ENCODE assay signal across 8 mouse cellular contexts in the genomic region with DNA sequence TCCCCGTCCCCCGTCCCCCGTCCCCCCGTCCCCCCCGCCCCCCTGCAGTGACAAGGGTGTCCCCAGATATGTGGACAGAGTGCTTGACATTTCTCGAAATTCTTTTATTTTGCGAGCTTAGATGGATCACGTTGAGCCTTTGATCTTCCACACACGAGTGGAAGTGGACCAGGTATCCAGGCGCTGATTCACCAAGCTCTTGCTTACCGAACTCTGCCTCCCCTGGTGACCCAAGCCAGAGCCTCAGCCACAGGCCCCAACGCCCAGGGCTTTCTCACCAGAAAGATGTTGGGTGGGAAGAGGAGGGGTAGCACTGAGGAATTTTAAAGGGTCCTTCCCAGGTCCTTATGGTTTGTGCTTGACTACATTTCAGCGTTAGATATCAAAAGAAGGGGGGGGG. TPM values are rescaled to one million over a fixed set of nuclear protein-coding genes. Genes with fewer than 3 reads are reported as not detected.
A peak's percentile ranks its signal among the peaks of the same experiment; 100 is the strongest.
DNase-seq lines count a peak whose midpoint lies in the region; ATAC-seq and TF ChIP-seq lines count a peak whose summit lies in the region.
"Had no signal": no experiment of that assay in that cellular context is flagged by ENCODE, and none has a peak within 500 bp of the region (broad histone marks: within the 10 kb centered on the region; RNA-seq: fewer than 3 reads in every experiment).

No protein-coding gene starts in this region.

- intact Hi-C loops in gastrocnemius, postnatal 36 days (cut with DNase I), result no loop called here

- 4% methylated on average over 13 of the region's 13 CpGs for WGBS in forebrain, embryonic 15.5 days
- 12% methylated on average over 13 of the region's 13 CpGs for WGBS in liver, embryonic 13.5 days (ENCODE audit: insufficient replicate concordance)
- WGBS in stomach, postnatal 0 days, result 14% methylated on average over 13 of the region's 13 CpGs

- H3K27me3 ChIP-seq in megakaryocyte, embryonic 14.5 days (replicated peaks), result peaks cover 4% of the 10 kb centered on the region
- H3K27me3 ChIP-seq in forebrain, embryonic 15.5 days, result no peaks in the 10 kb centered on the region
- H3K27me3 ChIP-seq in liver, embryonic 13.5 days, result no peaks in the 10 kb centered on the region
- H3K27me3 ChIP-seq in stomach, postnatal 0 days (ENCODE audit: control insufficient read depth, insufficient read depth, low read length), result no peaks in the 10 kb centered on the region

- peaks cover 31% of the 10 kb centered on the region for H3K36me3 ChIP-seq in megakaryocyte, embryonic 14.5 days (replicated peaks; ENCODE audit: low read length)
- no peaks in the 10 kb centered on the region for H3K36me3 ChIP-seq in forebrain, embryonic 15.5 days
- peaks cover 6% of the 10 kb centered on the region for H3K36me3 ChIP-seq in liver, embryonic 13.5 days
- H3K36me3 ChIP-seq in stomach, postnatal 0 days (ENCODE audit: control insufficient read depth, insufficient read depth, low read length), result no peaks in the 10 kb centered on the region

- H3K4me1 ChIP-seq in megakaryocyte, embryonic 14.5 days, result peaks cover 69% of the 10 kb centered on the region
- H3K4me1 ChIP-seq in forebrain, embryonic 15.5 days, result peaks cover 30% of the 10 kb centered on the region
- H3K4me1 ChIP-seq in liver, embryonic 13.5 days (replicated peaks), result peaks cover 37% of the 10 kb centered on the region
- H3K4me1 ChIP-seq in stomach, postnatal 0 days (replicated peaks; ENCODE audit: control insufficient read depth, insufficient read depth), result 0 out of 2 replicates have a peak, but pooled peaks cover 3% of the 10 kb centered on the region

- no peak for DNase-seq in liver, embryonic 13.5 days
- peak; percentile 16 for DNase-seq in stomach, postnatal 0 days (ENCODE audit: low spot score)
- no peak for DNase-seq in gastrocnemius, postnatal 36 days
- DNase-seq in adrenal gland, adult 8-10 months, result no peak

- peak overlapping the region; percentile 96 for H3K4me3 ChIP-seq in megakaryocyte, embryonic 14.5 days (replicated peaks)
- peak overlapping the region; percentile 81 for H3K4me3 ChIP-seq in forebrain, embryonic 15.5 days
- peak overlapping the region; percentile 93 for H3K4me3 ChIP-seq in liver, embryonic 13.5 days (replicated peaks)
- peak overlapping the region; percentile 61 for H3K4me3 ChIP-seq in stomach, postnatal 0 days (ENCODE audit: low read depth, low read length)

- peak overlapping the region; percentile 83 for H3K9ac ChIP-seq in forebrain, embryonic 15.5 days (replicated peaks)
- H3K9ac ChIP-seq in liver, embryonic 13.5 days, result peak overlapping the region; percentile 98
- peak overlapping the region; percentile 78 for H3K9ac ChIP-seq in stomach, postnatal 0 days (ENCODE audit: low read length)

- no peak overlapping the region for H3K27ac ChIP-seq in forebrain, embryonic 15.5 days (replicated peaks)
- peak overlapping the region; percentile 76 for H3K27ac ChIP-seq in liver, embryonic 13.5 days
- peak overlapping the region; percentile 67; the same call in 1 of the 2 replicates for H3K27ac ChIP-seq in stomach, postnatal 0 days (replicated peaks)
- H3K27ac ChIP-seq: left cerebral cortex, adult 2 months had no signal

- no peak for ATAC-seq in megakaryocyte, adult 5-6 weeks (ENCODE audit: poor library complexity, severe bottlenecking)
- ATAC-seq in forebrain, embryonic 15.5 days (replicated peaks), result no peak; the same call in 1 of the 2 replicates
- ATAC-seq in liver, embryonic 13.5 days (ENCODE audit: low read depth), result no peak
- no peak; the same call in 1 of the 2 replicates for ATAC-seq in stomach, postnatal 0 days (ENCODE audit: low FRiP score, low TSS enrichment)

- TF ChIP-seq CTCF in stomach, postnatal 0 days (IDR thresholded peaks at IDR 0.05; ENCODE audit: low read depth), result no peak

- TF ChIP-seq EP300 in stomach, postnatal 0 days (optimal IDR thresholded peaks at IDR 0.05), result no peak

- peak overlapping the region; percentile 61 for H3K4me2 ChIP-seq in forebrain, embryonic 15.5 days (replicated peaks)
- H3K4me2 ChIP-seq in liver, embryonic 13.5 days, result peak overlapping the region; percentile 87
- peak overlapping the region; percentile 66 for H3K4me2 ChIP-seq in stomach, postnatal 0 days (replicated peaks; ENCODE audit: low read depth)

- no peaks in the 10 kb centered on the region for H3K9me3 ChIP-seq in megakaryocyte, embryonic 14.5 days
- H3K9me3 ChIP-seq in forebrain, embryonic 15.5 days, result no peaks in the 10 kb centered on the region
- H3K9me3 ChIP-seq in liver, embryonic 13.5 days (replicated peaks), result no peaks in the 10 kb centered on the region
- H3K9me3 ChIP-seq in stomach, postnatal 0 days (ENCODE audit: control insufficient read depth, low read length), result no peaks in the 10 kb centered on the region

RNA-seq across cellular contexts. Expression of a gene that starts 0.6 kb away (rescaled TPM):
- 53.3 and 84.2 TPM in 2 replicates for polyA plus RNA-seq in megakaryocyte, embryonic 14.5 days (2012; ENCODE audit: insufficient read depth, low replicate concordance)
- 1.1 and 2.1 TPM in 2 replicates for total RNA-seq in megakaryocyte, adult 5-6 weeks (2015)
- total RNA-seq in megakaryocyte, adult 5-6 weeks (2017), result 0.65 and 1.9 TPM in 2 replicates
- 78.9 and 82.8 TPM in 2 replicates for polyA plus RNA-seq in forebrain, embryonic 15.5 days (2015; fragmentation: Nextera tagmentation; extraction: Ambion mirVana)
- polyA plus RNA-seq in liver, embryonic 13.5 days (2015; fragmentation: Nextera tagmentation; extraction: Ambion mirVana), result 42.8 and 53.6 TPM in 2 replicates
- 20.1 and 23.0 TPM in 2 replicates for polyA plus RNA-seq in stomach, postnatal 0 days (2015; fragmentation: Nextera tagmentation; extraction: Ambion mirVana)
- total RNA-seq in gastrocnemius, postnatal 36 days (2021), result 1 to 10 TPM; 6.2 to 7.4 TPM
- total RNA-seq in adrenal gland, adult 8-10 months (2022), result 100 to 1,000 TPM; 116 to 170 (median 135) TPM
